Mouse (Mus musculus) intestine, embryonic 16.5 days (tissue): ENCODE measurements around the gene Pttg1ip. TPM values are rescaled to one million over a fixed set of nuclear protein-coding genes. Genes with fewer than 3 reads are reported as not detected.

Experiments used
- ATAC-seq: fragments of 200-750 bp; cut with Nextera tagmentation; 2 replicates; pipeline ENCODE4 v1.8.0; 2017; ENCODE audit warnings: moderate TSS enrichment, moderate library complexity
- H3K27ac ChIP-seq: fragments of 300-500 bp; sonication (generic); 2 replicates; pipeline ENCODE4 v1.5.1; 2014; ENCODE audit warnings: mild to moderate bottlenecking, low read length
- H3K27me3 ChIP-seq: fragments of 300-500 bp; sonication (generic); replicated peaks from 2 replicates; pipeline ENCODE4 v1.6.1; 2014; ENCODE audit warnings: low read length, control low read depth, mixed read lengths; ENCODE audit not compliant: control insufficient read depth, insufficient read depth
- H3K36me3 ChIP-seq: fragments of 300-500 bp; sonication (generic); 2 replicates; pipeline ENCODE4 v1.6.1; 2014; ENCODE audit warnings: low read length, control low read depth; ENCODE audit not compliant: control insufficient read depth, insufficient read depth
- H3K4me1 ChIP-seq: fragments of 300-500 bp; sonication (generic); 2 replicates; pipeline ENCODE4 v1.6.1; 2014; ENCODE audit warnings: low read length, control low read depth, mixed read lengths; ENCODE audit not compliant: control insufficient read depth, insufficient read depth
- H3K4me2 ChIP-seq: fragments of 300-500 bp; sonication (generic); 2 replicates; pipeline ENCODE4 v1.6.1; 2014; ENCODE audit warnings: low read depth, low read length, control low read depth
- H3K4me3 ChIP-seq: fragments of 300-500 bp; sonication (generic); 2 replicates; pipeline ENCODE4 v1.5.1; 2014; ENCODE audit warnings: mild to moderate bottlenecking, low read length
- H3K9ac ChIP-seq: fragments of 300-500 bp; sonication (generic); 2 replicates; pipeline ENCODE4 v1.6.1; 2014; ENCODE audit warnings: low read depth, low read length
- H3K9me3 ChIP-seq: fragments of 300-500 bp; sonication (generic); 2 replicates; pipeline ENCODE4 v1.6.1; 2016; ENCODE audit warnings: low read length, control low read depth; ENCODE audit not compliant: control insufficient read depth
- WGBS: fragments of 180-500 bp; shearing (Covaris S2); extraction: QIAGEN DNeasy Blood & Tissue Kit; methylation state at CpG from one replicate; pipeline ENCODE4 v1.1.7; 2014; 5-methylcytosine and 5-hydroxymethylcytosine counted together
- microRNA counts: library from miRNA; unstranded; fragments of <30 nt; microRNA quantifications from one replicate; lab custom pipeline; 2016
- microRNA-seq: library from miRNA; unstranded; fragments of <30 nt; microRNA quantifications from one replicate; pipeline ENCODE4, GENCODE M21; 2016
- polyA plus RNA-seq: library from polyadenylated mRNA; unstranded; fragments of >200 nt; fragmentation: Nextera tagmentation; extraction: Ambion mirVana; gene quantifications from 2 replicates; pipeline ENCODE4 v1.2.1, GENCODE M21; 2015

The Pttg1ip gene
- polyA plus RNA-seq, 1 experiment from 2014 or later: 177 TPM

DNA sequence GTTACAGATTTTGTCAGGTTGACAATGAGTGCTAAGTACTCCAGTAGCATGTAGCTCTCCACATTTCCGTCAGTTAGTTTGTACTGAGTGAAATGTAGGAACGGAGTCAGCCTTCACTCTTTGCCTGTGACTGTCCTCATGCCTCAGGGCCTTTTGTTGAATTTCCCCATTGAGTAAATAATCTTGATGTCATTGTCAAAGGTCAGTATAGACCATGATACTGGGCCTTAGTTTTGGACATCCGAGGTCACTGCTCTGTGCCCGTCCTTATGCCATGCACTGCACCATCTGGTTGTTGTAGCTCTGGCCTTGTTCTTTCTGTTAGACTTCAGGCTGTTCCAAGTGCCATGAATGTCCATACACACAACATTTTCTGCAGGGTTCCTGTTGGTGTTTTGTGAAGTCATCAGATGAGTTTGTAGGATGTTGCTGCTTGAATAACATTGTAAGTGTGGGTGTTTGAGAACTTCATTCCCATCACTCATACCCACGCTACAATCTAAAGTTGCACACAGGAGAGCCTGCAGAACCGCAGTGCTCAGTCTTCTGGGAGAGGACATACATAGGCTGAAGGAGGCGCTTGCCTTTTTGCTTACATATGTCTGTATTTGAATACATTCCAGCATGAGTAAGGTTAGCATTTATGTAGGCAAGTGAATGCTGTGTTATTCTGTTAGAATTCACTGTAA is 54.9 kb downstream of the Pttg1ip start:
- Histone ChIP-seq H3K27me3 (no peaks in the 10 kb centered on the region), H3K9me3 (no peaks in the 10 kb centered on the region), H3K36me3 (peaks cover 4% of the 10 kb centered on the region), H3K4me2 (no peak overlapping the region), H3K4me1 (peaks cover 2% of the 10 kb centered on the region; the same call in 1 of the 2 replicates), H3K4me3 (no peak overlapping the region), H3K9ac (no peak overlapping the region), H3K27ac (no peak overlapping the region)
- ATAC-seq: no peak
- 91% methylated on average over 7 of the region's 7 CpGs for WGBS

DNA sequence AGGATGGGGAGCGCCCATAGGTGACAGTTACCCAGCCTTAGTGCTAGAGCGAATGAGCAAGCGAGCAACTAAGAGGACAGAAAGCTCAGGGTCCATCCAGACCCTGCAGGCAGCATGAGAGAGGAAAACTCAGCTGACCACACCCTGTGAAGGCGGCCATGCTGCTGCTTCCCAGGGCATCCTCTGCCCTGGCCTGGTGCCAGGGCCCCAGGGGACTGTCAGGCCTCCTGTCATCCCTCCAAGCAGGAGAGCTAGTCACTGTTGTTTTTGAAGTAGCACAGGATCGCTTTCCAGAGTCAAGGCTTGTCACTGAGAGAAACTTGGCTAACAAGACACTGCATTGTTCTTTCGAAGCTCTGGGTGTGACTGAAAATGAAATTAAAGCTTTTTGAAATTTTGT is 57.4 kb downstream of the Pttg1ip start:
- WGBS: 80% methylated on average over 6 of the region's 6 CpGs
- no peak overlapping the region for H3K4me2 ChIP-seq
- no peak overlapping the region for H3K4me3 ChIP-seq
- H3K27me3 ChIP-seq: no peaks in the 10 kb centered on the region
- H3K9me3 ChIP-seq: no peaks in the 10 kb centered on the region
- H3K9ac ChIP-seq: no peak overlapping the region
- peaks cover 2% of the 10 kb centered on the region; the same call in 1 of the 2 replicates for H3K4me1 ChIP-seq
- no peak overlapping the region for H3K27ac ChIP-seq
- no peak for ATAC-seq
- peaks cover 11% of the 10 kb centered on the region for H3K36me3 ChIP-seq

DNA sequence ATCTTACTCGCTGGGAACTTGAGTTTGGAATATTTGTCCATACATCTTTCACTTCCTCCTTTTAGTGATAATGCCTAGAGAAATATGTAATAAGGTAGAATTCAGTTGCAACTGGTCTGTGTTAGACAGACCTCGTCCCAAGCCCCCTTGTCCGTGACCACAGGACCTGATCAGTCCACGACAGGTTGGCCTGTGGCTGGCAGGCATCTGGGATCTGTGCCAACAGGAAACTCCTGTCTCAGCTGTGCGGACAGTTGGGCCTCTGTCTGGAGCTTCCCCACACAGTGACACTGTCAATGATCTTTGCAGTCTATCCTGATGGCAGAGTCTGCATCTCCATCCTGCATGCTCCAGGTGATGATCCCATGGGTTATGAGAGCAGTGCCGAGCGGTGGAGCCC is 61.6 kb downstream of the Pttg1ip start:
- H3K9me3 ChIP-seq: no peaks in the 10 kb centered on the region
- ATAC-seq: no peak
- H3K4me3 ChIP-seq: no peak overlapping the region
- no peak overlapping the region for H3K4me2 ChIP-seq
- H3K36me3 ChIP-seq: peaks cover 21% of the 10 kb centered on the region
- H3K4me1 ChIP-seq: peaks cover 2% of the 10 kb centered on the region; the same call in 1 of the 2 replicates
- no peaks in the 10 kb centered on the region for H3K27me3 ChIP-seq
- no peak overlapping the region for H3K27ac ChIP-seq
- 75% methylated on average over 7 of the region's 7 CpGs for WGBS
- H3K9ac ChIP-seq: no peak overlapping the region

DNA sequence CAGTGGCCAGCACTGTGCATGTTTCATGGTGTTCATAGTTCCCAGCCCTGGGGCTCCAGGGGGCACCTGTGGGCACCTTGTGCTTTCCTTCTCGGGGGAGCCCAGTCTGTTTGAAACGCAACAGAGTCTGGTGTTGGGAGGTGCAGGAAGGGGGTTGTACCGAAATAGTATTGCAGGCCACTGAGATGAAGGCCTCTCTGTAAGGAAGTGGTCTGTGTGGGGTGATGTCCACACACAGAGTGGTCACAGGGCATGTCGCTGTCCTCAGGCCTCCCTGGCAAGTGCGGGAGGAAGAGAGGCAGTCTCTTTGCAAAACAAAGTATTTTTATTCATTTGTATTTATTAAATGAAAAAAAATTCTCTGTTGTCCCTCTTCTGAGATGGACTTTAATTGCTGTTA is 64.1 kb downstream of the Pttg1ip start:
- Histone ChIP-seq H3K27me3 (no peaks in the 10 kb centered on the region), H3K4me1 (no peaks in the 10 kb centered on the region), H3K27ac (no peak overlapping the region), H3K9me3 (no peaks in the 10 kb centered on the region), H3K36me3 (peaks cover 21% of the 10 kb centered on the region), H3K4me2 (no peak overlapping the region), H3K4me3 (no peak overlapping the region), H3K9ac (no peak overlapping the region)
- no peak for ATAC-seq
- 91% methylated on average over 5 of the region's 5 CpGs for WGBS

DNA sequence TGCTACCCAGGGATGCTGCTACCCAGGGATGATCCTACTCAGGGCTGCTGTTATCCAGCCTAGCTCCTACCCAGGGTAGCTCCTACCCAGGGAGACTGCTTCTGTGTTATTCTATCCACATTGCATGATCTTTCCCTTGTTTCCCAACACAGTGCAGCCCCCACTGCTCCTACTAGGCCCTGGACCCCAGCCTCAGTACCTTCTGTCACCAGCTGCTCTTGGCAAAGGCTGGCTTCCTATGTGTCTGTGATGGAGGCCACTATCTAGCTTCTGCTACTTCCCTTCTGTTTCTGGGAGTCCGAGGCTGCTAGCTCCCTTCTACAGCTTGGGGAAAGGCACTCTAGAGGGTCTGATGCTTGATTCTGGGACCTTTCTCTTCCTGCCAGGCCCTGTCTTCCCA is 65.9 kb downstream of the Pttg1ip start:
- Histone ChIP-seq H3K4me1 (no peaks in the 10 kb centered on the region), H3K9ac (no peak overlapping the region), H3K9me3 (no peaks in the 10 kb centered on the region), H3K27me3 (no peaks in the 10 kb centered on the region), H3K27ac (no peak overlapping the region), H3K4me3 (no peak overlapping the region), H3K36me3 (peaks cover 15% of the 10 kb centered on the region; the same call in 1 of the 2 replicates), H3K4me2 (no peak overlapping the region)
- 74% methylated on average over 1 of the region's 1 CpGs for WGBS
- ATAC-seq: no peak

DNA sequence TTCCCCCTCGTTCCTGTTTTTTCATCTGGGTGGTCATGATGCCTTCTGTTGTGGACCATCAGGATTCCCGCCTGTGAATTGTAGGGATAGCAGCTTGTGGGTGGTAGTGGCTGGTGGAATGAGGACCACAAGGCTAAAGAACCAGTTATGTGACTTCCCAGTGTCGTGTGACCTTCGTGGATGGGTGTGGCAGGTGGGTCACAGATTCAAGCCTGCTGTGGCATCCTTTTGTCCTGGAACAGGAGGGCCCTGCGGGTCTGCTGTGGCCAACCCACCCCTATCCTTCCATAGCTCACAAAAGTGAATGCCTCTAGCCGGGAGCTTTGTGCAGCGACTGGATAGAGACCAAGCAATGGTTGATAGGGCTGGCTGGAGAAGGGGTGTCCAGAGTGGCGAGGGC is 66.4 kb downstream of the Pttg1ip start:
- no peaks in the 10 kb centered on the region for H3K4me1 ChIP-seq
- no peaks in the 10 kb centered on the region for H3K27me3 ChIP-seq
- H3K27ac ChIP-seq: no peak overlapping the region
- no peak overlapping the region for H3K4me3 ChIP-seq
- no peak overlapping the region for H3K9ac ChIP-seq
- no peak for ATAC-seq
- no peak overlapping the region for H3K4me2 ChIP-seq
- H3K9me3 ChIP-seq: no peaks in the 10 kb centered on the region
- peaks cover 15% of the 10 kb centered on the region; the same call in 1 of the 2 replicates for H3K36me3 ChIP-seq
- 82% methylated on average over 8 of the region's 8 CpGs for WGBS

MicroRNA genes within 50 kb of the gene (microRNA counts, 519-probe panel; counts per million panel counts)
- microRNA mmu-miR-1930 (lab: Ali Mortazavi, UCI): 1,618 counts per million, percentile 17 among the panel's probes with 10 or more counts

Small RNA genes lying within 50 kb of the gene (microRNA-seq; reads per million reads assigned to microRNA genes)
- 4.6 reads per million, percentile 13 among the genes with 10 or more reads in this experiment for gene Mir1930

Other genes starting within 250 kb of the Pttg1ip start
- 2.7 and 3.0 TPM in 2 replicates for gene Adarb1, start 163.4 kb upstream of the Pttg1ip start, polyA plus RNA-seq
- gene Fam207a, start 65.9 kb upstream of the Pttg1ip start, polyA plus RNA-seq: 39.0 and 43.8 TPM in 2 replicates
- 3.8 and 3.9 TPM in 2 replicates for gene Itgb2, start 51.5 kb upstream of the Pttg1ip start, polyA plus RNA-seq
- gene Sumo3, start 24.4 kb downstream of the Pttg1ip start, polyA plus RNA-seq: 330 and 356 TPM in 2 replicates
- 1.9 TPM in 1 of 2 replicates, not detected in the other for gene Gm49325, start 24.5 kb downstream of the Pttg1ip start, polyA plus RNA-seq
- gene Ube2g2, start 40.6 kb downstream of the Pttg1ip start, polyA plus RNA-seq: 61.5 and 68.6 TPM in 2 replicates
- gene Tspear, start 104.8 kb downstream of the Pttg1ip start, polyA plus RNA-seq: 0.48 and 0.51 TPM in 2 replicates
- not detected in 2 replicates for gene Gm19402, start 109.0 kb downstream of the Pttg1ip start, polyA plus RNA-seq
- not detected in 2 replicates for gene Gm9508, start 115.5 kb downstream of the Pttg1ip start, polyA plus RNA-seq
- not detected in 2 replicates for gene Gm10272, start 124.9 kb downstream of the Pttg1ip start, polyA plus RNA-seq
- not detected in 2 replicates for gene Gm10024, start 129.7 kb downstream of the Pttg1ip start, polyA plus RNA-seq
- not detected in 2 replicates for gene Gm10142, start 134.1 kb downstream of the Pttg1ip start, polyA plus RNA-seq
- not detected in 2 replicates for gene Krtap12-1, start 138.9 kb downstream of the Pttg1ip start, polyA plus RNA-seq
- gene Gm10100, start 144.8 kb downstream of the Pttg1ip start, polyA plus RNA-seq: not detected in 2 replicates
- gene Gm18596, start 160.9 kb downstream of the Pttg1ip start, polyA plus RNA-seq: not detected in 2 replicates
- not detected in 2 replicates for gene Gm9736, start 169.6 kb downstream of the Pttg1ip start, polyA plus RNA-seq
- gene Gm3233, start 178.0 kb downstream of the Pttg1ip start, polyA plus RNA-seq: not detected in 2 replicates
- gene Gm3238, start 189.6 kb downstream of the Pttg1ip start, polyA plus RNA-seq: not detected in 2 replicates
- gene Gm7138, start 195.2 kb downstream of the Pttg1ip start, polyA plus RNA-seq: not detected in 2 replicates
- gene Gm3250, start 200.8 kb downstream of the Pttg1ip start, polyA plus RNA-seq: not detected in 2 replicates
- not detected in 2 replicates for gene Gm7137, start 206.5 kb downstream of the Pttg1ip start, polyA plus RNA-seq
- gene Gm9639, start 213.4 kb downstream of the Pttg1ip start, polyA plus RNA-seq: not detected in 2 replicates
- gene Gm19668, start 217.4 kb downstream of the Pttg1ip start, polyA plus RNA-seq: not detected in 2 replicates
- not detected in 2 replicates for gene Gm9507, start 230.1 kb downstream of the Pttg1ip start, polyA plus RNA-seq
- not detected in 2 replicates for gene Gm2696, start 233.0 kb downstream of the Pttg1ip start, polyA plus RNA-seq
- gene Krtap10-4, start 245.4 kb downstream of the Pttg1ip start, polyA plus RNA-seq: not detected in 2 replicates